Mouse (Mus musculus): ENCODE data around the gene Txn2.

DNA sequence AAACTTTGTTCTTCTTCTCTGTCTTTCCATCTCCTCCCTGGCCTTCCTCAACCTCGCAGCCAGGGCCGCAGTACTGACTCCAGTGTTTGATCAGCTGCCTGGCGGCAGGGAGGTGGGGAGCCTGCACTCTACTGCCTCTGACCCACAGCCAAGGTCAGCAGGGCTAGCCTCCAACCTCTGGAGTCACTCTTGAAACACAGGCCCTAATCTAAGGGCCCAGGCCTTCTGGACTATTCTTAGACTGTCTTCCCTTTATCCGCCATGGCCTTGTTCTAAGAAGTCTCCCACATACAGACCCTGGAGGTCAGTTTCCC, 45.2 kb downstream of the Txn2 start:
- TF ChIP-seq CTCF (IDR thresholded peaks at IDR 0.05; ENCODE audit: low read depth, low read length) (no peak), TAL1 (conservative IDR thresholded peaks at IDR 0.05; ENCODE audit: low read depth, low read length) (no peak)
